Mouse (Mus musculus) spleen, adult 2 months (tissue): ENCODE data around the gene Ccdc141. TPM values are rescaled to one million over a fixed set of nuclear protein-coding genes. Genes with fewer than 3 reads are reported as not detected.

ENCODE experiments used
- DNase-seq, 2 experiments: peaks; one replicate each; pipeline versions ENCODE4 v3.0.0 to v3.0.0-alpha.2; 2012 to 2021; ENCODE audit warnings: low spot score in 2 of 2, low read depth in 1 of 2
- H3K27ac ChIP-seq: fragments of 200-500 bp; 2 replicates; pipeline ENCODE4 v1.5.1; 2012; ENCODE audit warnings: low read length, inconsistent platforms; ENCODE audit not compliant: insufficient read depth
- H3K27me3 ChIP-seq: fragments of 200-500 bp; 2 replicates; pipeline ENCODE4 v1.6.1; 2012; ENCODE audit warnings: mild to moderate bottlenecking, moderate library complexity, low read length, inconsistent platforms; ENCODE audit not compliant: control insufficient read depth, insufficient read depth
- H3K36me3 ChIP-seq: fragments of 200-500 bp; 2 replicates; pipeline ENCODE4 v1.6.1; 2012; ENCODE audit warnings: mild to moderate bottlenecking, low read length, inconsistent platforms; ENCODE audit not compliant: control insufficient read depth, insufficient read depth
- H3K4me1 ChIP-seq: fragments of 200-500 bp; 2 replicates; pipeline ENCODE4 v1.6.1; 2011; ENCODE audit warnings: inconsistent platforms; ENCODE audit not compliant: control insufficient read depth, insufficient read depth, insufficient read length
- H3K4me3 ChIP-seq: fragments of 200-500 bp; 2 replicates; pipeline ENCODE4 v1.5.1; 2011; ENCODE audit warnings: mild to moderate bottlenecking, inconsistent platforms; ENCODE audit not compliant: insufficient read depth, insufficient read length; ENCODE audit errors: extremely low read depth
- CTCF ChIP-seq: fragments of 200-500 bp; IDR thresholded peaks from 2 replicates; pipeline ENCODE4 v1.5.1; 2011; ENCODE audit warnings: mild to moderate bottlenecking, inconsistent platforms; ENCODE audit not compliant: insufficient read depth, insufficient read length, insufficient replicate concordance; ENCODE audit errors: extremely low read depth
- POLR2A ChIP-seq: fragments of 200-500 bp; IDR thresholded peaks from 2 replicates; pipeline ENCODE4 v1.6.1; 2011; ENCODE audit warnings: low read depth, low read length, inconsistent platforms
- WGBS: fragments of 180-500 bp; shearing (Covaris S2); methylation state at CpG from one replicate; pipeline ENCODE4 v1.1.7; 2018; 5-methylcytosine and 5-hydroxymethylcytosine counted together
- polyA plus RNA-seq: library from polyadenylated mRNA; depleted of rRNA; stranded (reverse); fragments of >200 nt; gene quantifications from 2 replicates; pipeline ENCODE4 v1.2.3, GENCODE M21; 2012; rRNA removed

Gene Ccdc141
- polyA plus RNA-seq, 1 experiment, result 0.77 TPM

GRCm38 (mm10) chr2:76966013-76966412, 204.4 kb downstream of the Ccdc141 start:
- H3K36me3 ChIP-seq, result no peaks in the 10 kb centered on the region
- WGBS, result 85% methylated on average over 2 of the region's 2 CpGs
- H3K27ac ChIP-seq, result no peak overlapping the region
- no peak overlapping the region for H3K4me3 ChIP-seq
- H3K4me1 ChIP-seq, result no peaks in the 10 kb centered on the region
- TF ChIP-seq CTCF (no peak), POLR2A (no peak)
- no peak for DNase-seq
- no peaks in the 10 kb centered on the region for H3K27me3 ChIP-seq

DNA sequence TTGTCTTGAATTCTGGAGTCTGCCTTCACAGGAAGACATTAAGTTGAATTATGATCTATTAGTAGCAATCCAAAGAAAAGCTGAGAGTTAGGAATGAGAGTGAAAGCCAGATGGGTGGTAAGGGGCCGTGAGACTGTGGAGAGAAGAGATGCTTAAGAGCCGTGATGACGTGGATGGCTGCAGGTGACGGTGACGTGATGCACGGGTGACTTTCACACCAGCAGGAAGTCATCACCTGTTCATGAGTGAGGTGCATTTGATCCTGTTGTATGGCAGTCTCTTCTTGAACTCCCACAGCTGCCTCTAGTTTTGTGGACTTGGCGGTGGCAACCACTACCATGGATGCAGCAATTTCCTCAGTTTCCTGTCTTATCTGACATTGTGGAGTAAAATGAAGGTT, 204.9 kb downstream of the Ccdc141 start:
- H3K36me3 ChIP-seq, result no peaks in the 10 kb centered on the region
- H3K4me3 ChIP-seq, result no peak overlapping the region
- no peak for TF ChIP-seq CTCF
- no peaks in the 10 kb centered on the region for H3K4me1 ChIP-seq
- H3K27me3 ChIP-seq, result no peaks in the 10 kb centered on the region
- no peak for DNase-seq
- H3K27ac ChIP-seq, result no peak overlapping the region
- 87% methylated on average over 7 of the region's 7 CpGs for WGBS

GRCm38 (mm10) chr2:76962045-76962432, 208.4 kb downstream of the Ccdc141 start:
- WGBS, result 86% methylated on average over 6 of the region's 6 CpGs

GRCm38 (mm10) chr2:76961420-76962044, 208.9 kb downstream of the Ccdc141 start:
- Histone ChIP-seq H3K4me3 (no peak overlapping the region), H3K27ac (no peak overlapping the region), H3K36me3 (no peaks in the 10 kb centered on the region), H3K27me3 (no peaks in the 10 kb centered on the region), H3K4me1 (no peaks in the 10 kb centered on the region)
- WGBS, result 89% methylated on average over 10 of the region's 10 CpGs
- no peak for DNase-seq
- TF ChIP-seq CTCF, result no peak
- no peak for TF ChIP-seq POLR2A

More at GRCm38 (mm10) chr2:76962045-76962432, 208.4 kb downstream of the Ccdc141 start:
- Histone ChIP-seq H3K27me3 (no peaks in the 10 kb centered on the region), H3K4me1 (no peaks in the 10 kb centered on the region), H3K4me3 (no peak overlapping the region), H3K27ac (no peak overlapping the region), H3K36me3 (no peaks in the 10 kb centered on the region)
- TF ChIP-seq POLR2A (no peak), CTCF (no peak)
- no peak for DNase-seq

Other genes with a start within 250 kb of the Ccdc141 start
- 0.08 and 0.12 TPM in 2 replicates for gene Ttn, start 188.1 kb downstream of the Ccdc141 start, polyA plus RNA-seq
- gene Sestd1, start 110.0 kb upstream of the Ccdc141 start, polyA plus RNA-seq, result 0.74 and 0.75 TPM in 2 replicates